Comparison of ENCODE assay signal across 8 mouse cellular contexts in genomic region chr14:20673735-20674063, GRCm38 (mm10). TPM values are rescaled to one million over a fixed set of nuclear protein-coding genes. Genes with fewer than 3 reads are reported as not detected.
DNase-seq lines count a peak whose midpoint lies in the region; ATAC-seq lines count a peak whose summit lies in the region.

No protein-coding gene starts in this region.

- ATAC-seq in frontal cortex, adult (ENCODE audit: low TSS enrichment), result peak; percentile 60
- peak; percentile 57 for ATAC-seq in granulocyte monocyte progenitor cell, adult 5-6 weeks (replicated peaks; ENCODE audit: poor library complexity, severe bottlenecking)
- peak; percentile 85 for ATAC-seq in midbrain, embryonic 13.5 days

- DNase-seq in frontal cortex, postnatal 14 days (ENCODE audit: low spot score in 2 of 2), result no peak
- peak; percentile 27 to 43 for DNase-seq in spleen, postnatal 10 days (ENCODE audit: low spot score in 2 of 2)
- DNase-seq in spleen, postnatal 36 days (ENCODE audit: low spot score in 2 of 2), result no peak
- DNase-seq in kidney, postnatal 25 days, result peak; percentile 75 to 87
- DNase-seq in embryo, embryonic 11 days, result no peak

- no peak overlapping the region for H3K9ac ChIP-seq in midbrain, embryonic 13.5 days (replicated peaks)

- peak overlapping the region; percentile 47; the same call in 1 of the 2 replicates for H3K27ac ChIP-seq in midbrain, embryonic 13.5 days

- peaks cover 25% of the 10 kb centered on the region for H3K27me3 ChIP-seq in midbrain, embryonic 13.5 days

- H3K4me3 ChIP-seq in midbrain, embryonic 13.5 days (replicated peaks), result peak overlapping the region; percentile 91

- no peaks in the 10 kb centered on the region for H3K9me3 ChIP-seq in midbrain, embryonic 13.5 days

- peaks cover 17% of the 10 kb centered on the region for H3K4me1 ChIP-seq in midbrain, embryonic 13.5 days (replicated peaks)

- H3K36me3 ChIP-seq in midbrain, embryonic 13.5 days, result peaks cover 26% of the 10 kb centered on the region

- peak overlapping the region; percentile 90 for H3K4me2 ChIP-seq in midbrain, embryonic 13.5 days (replicated peaks)

- WGBS in midbrain, embryonic 13.5 days, result 15% methylated on average over 13 of the region's 13 CpGs

RNA-seq across cellular contexts. Expression of gene Sec24c, which starts 0.4 kb away (rescaled TPM):
- 102 and 121 TPM in 2 replicates for total RNA-seq in granulocyte monocyte progenitor cell, adult 5-6 weeks (2014; fragmentation: Nextera tagmentation)
- total RNA-seq in granulocyte monocyte progenitor cell, adult 5-6 weeks (2017), result 88.3 and 103 TPM in 2 replicates
- 88.4 and 96.7 TPM in 2 replicates for polyA plus RNA-seq in midbrain, embryonic 13.5 days (2015; fragmentation: Nextera tagmentation; extraction: Ambion mirVana)

RNA-seq across cellular contexts. Expression of gene Synpo2l, which starts 5.5 kb away (rescaled TPM):
- total RNA-seq in granulocyte monocyte progenitor cell, adult 5-6 weeks (2014; fragmentation: Nextera tagmentation), result 0.32 and 0.56 TPM in 2 replicates
- not detected in 2 replicates for total RNA-seq in granulocyte monocyte progenitor cell, adult 5-6 weeks (2017)
- polyA plus RNA-seq in midbrain, embryonic 13.5 days (2015; fragmentation: Nextera tagmentation; extraction: Ambion mirVana), result 0.15 and 0.27 TPM in 2 replicates

RNA-seq across cellular contexts. Expression of gene Myoz1, which starts 17.4 kb away (rescaled TPM):
- total RNA-seq in granulocyte monocyte progenitor cell, adult 5-6 weeks (2014; fragmentation: Nextera tagmentation), result not detected in 2 replicates
- not detected in 2 replicates for total RNA-seq in granulocyte monocyte progenitor cell, adult 5-6 weeks (2017)
- not detected in 2 replicates for polyA plus RNA-seq in midbrain, embryonic 13.5 days (2015; fragmentation: Nextera tagmentation; extraction: Ambion mirVana)

RNA-seq across cellular contexts. Expression of gene Fut11, which starts 21.1 kb away (rescaled TPM):
- total RNA-seq in granulocyte monocyte progenitor cell, adult 5-6 weeks (2014; fragmentation: Nextera tagmentation), result 9.0 and 9.3 TPM in 2 replicates
- 7.5 and 9.3 TPM in 2 replicates for total RNA-seq in granulocyte monocyte progenitor cell, adult 5-6 weeks (2017)
- 22.7 and 26.0 TPM in 2 replicates for polyA plus RNA-seq in midbrain, embryonic 13.5 days (2015; fragmentation: Nextera tagmentation; extraction: Ambion mirVana)

RNA-seq across cellular contexts. Expression of gene Chchd1, which starts 29.1 kb away (rescaled TPM):
- 193 and 202 TPM in 2 replicates for total RNA-seq in granulocyte monocyte progenitor cell, adult 5-6 weeks (2014; fragmentation: Nextera tagmentation)
- 130 and 186 TPM in 2 replicates for total RNA-seq in granulocyte monocyte progenitor cell, adult 5-6 weeks (2017)
- 209 and 213 TPM in 2 replicates for polyA plus RNA-seq in midbrain, embryonic 13.5 days (2015; fragmentation: Nextera tagmentation; extraction: Ambion mirVana)

Comparison
In these comparisons a context has a peak if more than half of its experiments do, and no peak if none do; other contexts are left out.
1. DNase-seq: peak in spleen, postnatal 10 days (2 of 2) and kidney, postnatal 25 days (2 of 2); none in frontal cortex, postnatal 14 days (0 of 2), spleen, postnatal 36 days (0 of 2) and embryo, embryonic 11 days (single experiment).
2. Peak in every context shown above with its lines, with median percentiles within 50 percentile points of each other: ATAC-seq.